Mouse (Mus musculus) forebrain, embryonic 10.5 days (tissue): ENCODE data around the gene Lin37. TPM values are rescaled to one million over a fixed set of nuclear protein-coding genes. Genes with fewer than 3 reads are reported as not detected.

Experiments used
- DNase-seq: peaks from one replicate; pipeline ENCODE4 v3.0.0-alpha.2; 2017; ENCODE audit warnings: low spot score; ENCODE audit errors: extremely low spot score
- H3K27ac ChIP-seq: fragments of 300-500 bp; sonication (generic); 2 replicates; pipeline ENCODE4 v1.5.1; 2016; ENCODE audit warnings: mild to moderate bottlenecking
- H3K27me3 ChIP-seq: fragments of 300-500 bp; sonication (generic); 2 replicates; pipeline ENCODE4 v1.6.1; 2016; ENCODE audit warnings: mild to moderate bottlenecking; ENCODE audit not compliant: poor library complexity, severe bottlenecking
- H3K36me3 ChIP-seq: fragments of 300-500 bp; sonication (generic); replicated peaks from 2 replicates; pipeline ENCODE4 v1.6.1; 2016; ENCODE audit warnings: mild to moderate bottlenecking, moderate library complexity
- H3K4me1 ChIP-seq: fragments of 300-500 bp; sonication (generic); 2 replicates; pipeline ENCODE4 v1.6.1; 2016
- H3K4me3 ChIP-seq: fragments of 300-500 bp; sonication (generic); 2 replicates; pipeline ENCODE4 v1.5.1; 2016; ENCODE audit warnings: mild to moderate bottlenecking, moderate library complexity
- H3K9me3 ChIP-seq: fragments of 300-500 bp; sonication (generic); 2 replicates; pipeline ENCODE4 v1.6.1; 2016; ENCODE audit warnings: mild to moderate bottlenecking, moderate library complexity
- WGBS: fragments of 180-500 bp; shearing (Covaris S2); methylation state at CpG from one replicate; pipeline ENCODE4 v1.1.7; 2016; 5-methylcytosine and 5-hydroxymethylcytosine counted together
- polyA plus RNA-seq: library from polyadenylated mRNA; unstranded; fragments of >200 nt; fragmentation: Nextera tagmentation; extraction: Ambion mirVana; gene quantifications from 2 replicates; pipeline ENCODE4 v1.2.1, GENCODE M21; 2016

Gene Lin37
- polyA plus RNA-seq = 40.7 and 44.2 TPM in 2 replicates

GRCm38 (mm10) chr7:30559443-30559954 is at the start of gene Lin37:
TSS of gene Lin37 (minus strand) at chr7:30559838.
- Histone ChIP-seq H3K27ac (peak within 1 kb of the TSS; percentile 82), H3K4me1 (peaks cover 38% of the 10 kb centered on the region), H3K9me3 (no peaks in the 10 kb centered on the region), H3K27me3 (0 out of 2 replicates have a peak, but pooled peaks cover under 1% of the 10 kb centered on the region), H3K36me3 (peaks cover 37% of the 10 kb centered on the region), H3K4me3 (peak within 1 kb of the TSS; percentile 76)
- peak; percentile 96 for DNase-seq
- WGBS = 0% methylated on average over 20 of the region's 20 CpGs

GRCm38 (mm10) chr7:30608476-30608875 is 48.8 kb upstream of the Lin37 start:
- H3K27ac ChIP-seq = no peak overlapping the region
- no peak for DNase-seq
- WGBS = 50% methylated on average over 16 of the region's 16 CpGs
- H3K27me3 ChIP-seq = no peaks in the 10 kb centered on the region
- H3K4me1 ChIP-seq = peaks cover 12% of the 10 kb centered on the region
- no peaks in the 10 kb centered on the region for H3K36me3 ChIP-seq
- H3K9me3 ChIP-seq = no peaks in the 10 kb centered on the region
- H3K4me3 ChIP-seq = no peak overlapping the region

GRCm38 (mm10) chr7:30607706-30608309 is 48.2 kb upstream of the Lin37 start:
- DNase-seq = peak; percentile 55
- Histone ChIP-seq H3K27ac (no peak overlapping the region), H3K4me1 (peaks cover 10% of the 10 kb centered on the region), H3K27me3 (no peaks in the 10 kb centered on the region), H3K4me3 (no peak overlapping the region), H3K36me3 (no peaks in the 10 kb centered on the region), H3K9me3 (no peaks in the 10 kb centered on the region)
- 30% methylated on average over 8 of the region's 8 CpGs for WGBS

GRCm38 (mm10) chr7:30604944-30605343 is 45.3 kb upstream of the Lin37 start:
- peaks cover 18% of the 10 kb centered on the region for H3K4me1 ChIP-seq
- WGBS = 88% methylated on average over 8 of the region's 8 CpGs
- no peak overlapping the region for H3K27ac ChIP-seq
- no peak overlapping the region for H3K4me3 ChIP-seq
- H3K36me3 ChIP-seq = no peaks in the 10 kb centered on the region
- H3K27me3 ChIP-seq = no peaks in the 10 kb centered on the region
- no peak for DNase-seq
- H3K9me3 ChIP-seq = no peaks in the 10 kb centered on the region

- 62% methylated on average over 8 of the region's 8 CpGs for WGBS
- H3K27me3 ChIP-seq = no peaks in the 10 kb centered on the region
- H3K4me1 ChIP-seq = peaks cover 23% of the 10 kb centered on the region
- DNase-seq = no peak
- no peak overlapping the region for H3K4me3 ChIP-seq
- H3K36me3 ChIP-seq = no peaks in the 10 kb centered on the region
- no peaks in the 10 kb centered on the region for H3K9me3 ChIP-seq
- H3K27ac ChIP-seq = no peak overlapping the region
Observed at GRCm38 (mm10) chr7:30604424-30604823, 44.8 kb upstream of the Lin37 start.

- 51% methylated on average over 3 of the region's 3 CpGs for WGBS
- no peaks in the 10 kb centered on the region for H3K27me3 ChIP-seq
- H3K36me3 ChIP-seq = no peaks in the 10 kb centered on the region
- no peak overlapping the region for H3K27ac ChIP-seq
- H3K9me3 ChIP-seq = no peaks in the 10 kb centered on the region
- H3K4me3 ChIP-seq = no peak overlapping the region
- peaks cover 14% of the 10 kb centered on the region for H3K4me1 ChIP-seq
- DNase-seq = no peak
Observed at GRCm38 (mm10) chr7:30602583-30602982, 42.9 kb upstream of the Lin37 start.

- DNase-seq = no peak
- Histone ChIP-seq H3K9me3 (no peaks in the 10 kb centered on the region), H3K36me3 (no peaks in the 10 kb centered on the region), H3K27ac (no peak overlapping the region), H3K4me3 (no peak overlapping the region; the same call in 1 of the 2 replicates), H3K27me3 (no peaks in the 10 kb centered on the region), H3K4me1 (peaks cover 14% of the 10 kb centered on the region)
- WGBS = 74% methylated on average over 7 of the region's 7 CpGs
Observed at GRCm38 (mm10) chr7:30600651-30601050, 41.0 kb upstream of the Lin37 start.

GRCm38 (mm10) chr7:30599933-30600353 is 40.3 kb upstream of the Lin37 start:
- Histone ChIP-seq H3K36me3 (no peaks in the 10 kb centered on the region), H3K9me3 (no peaks in the 10 kb centered on the region), H3K4me1 (peaks cover 14% of the 10 kb centered on the region), H3K27ac (0 out of 2 replicates have a peak overlapping the region, but pooled peaks have one; percentile 40), H3K27me3 (no peaks in the 10 kb centered on the region), H3K4me3 (peak overlapping the region; percentile 25)
- 2% methylated on average over 16 of the region's 16 CpGs for WGBS
- peak; percentile 84 for DNase-seq

- Histone ChIP-seq H3K4me3 (peak within 1 kb of the TSS; percentile 25), H3K4me1 (peaks cover 14% of the 10 kb centered on the region), H3K27ac (0 out of 2 replicates have a peak within 1 kb of the TSS, but pooled peaks have one; percentile 40), H3K9me3 (no peaks in the 10 kb centered on the region), H3K27me3 (no peaks in the 10 kb centered on the region), H3K36me3 (no peaks in the 10 kb centered on the region)
- DNase-seq = no peak
- 94% methylated on average over 12 of the region's 12 CpGs for WGBS
Observed at GRCm38 (mm10) chr7:30598786-30599185, 39.1 kb upstream of the Lin37 start, which contains the start of gene Zbtb32. TSS of gene Zbtb32 (minus strand) at chr7:30598909.

- Histone ChIP-seq H3K4me1 (peaks cover 20% of the 10 kb centered on the region), H3K9me3 (no peaks in the 10 kb centered on the region), H3K4me3 (no peak overlapping the region), H3K27me3 (no peaks in the 10 kb centered on the region), H3K27ac (no peak overlapping the region), H3K36me3 (no peaks in the 10 kb centered on the region)
- WGBS = 83% methylated on average over 5 of the region's 5 CpGs
- DNase-seq = no peak
Observed at GRCm38 (mm10) chr7:30596811-30597210, 37.2 kb upstream of the Lin37 start.

- 87% methylated on average over 5 of the region's 5 CpGs for WGBS
- Histone ChIP-seq H3K9me3 (no peaks in the 10 kb centered on the region), H3K4me1 (peaks cover 25% of the 10 kb centered on the region), H3K27ac (no peak overlapping the region), H3K4me3 (no peak overlapping the region), H3K27me3 (no peaks in the 10 kb centered on the region), H3K36me3 (no peaks in the 10 kb centered on the region)
- DNase-seq = no peak
Observed at GRCm38 (mm10) chr7:30596093-30596492, 36.5 kb upstream of the Lin37 start.

- no peak for DNase-seq
- H3K27me3 ChIP-seq = no peaks in the 10 kb centered on the region
- H3K27ac ChIP-seq = no peak overlapping the region
- WGBS = 65% methylated on average over 4 of the region's 4 CpGs
- H3K4me1 ChIP-seq = peaks cover 24% of the 10 kb centered on the region
- H3K4me3 ChIP-seq = no peak overlapping the region
- H3K9me3 ChIP-seq = no peaks in the 10 kb centered on the region
- no peaks in the 10 kb centered on the region for H3K36me3 ChIP-seq
Observed at GRCm38 (mm10) chr7:30594510-30595024, 34.9 kb upstream of the Lin37 start.
